Mouse (Mus musculus) right cerebral cortex, postnatal 10 days (tissue): ENCODE measurements around the gene Rabep2.
"Not testable (repeated sequence)": the region's sequence is repeated elsewhere in the genome, so short reads cannot be mapped to it uniquely, and the experiment has no call there.

Source experiments
- DNase-seq, 2 experiments: peaks; one replicate each; pipeline ENCODE4 v3.0.0; 2021; ENCODE audit warnings: low spot score in 2 of 2

Rabep2 gene

DNA sequence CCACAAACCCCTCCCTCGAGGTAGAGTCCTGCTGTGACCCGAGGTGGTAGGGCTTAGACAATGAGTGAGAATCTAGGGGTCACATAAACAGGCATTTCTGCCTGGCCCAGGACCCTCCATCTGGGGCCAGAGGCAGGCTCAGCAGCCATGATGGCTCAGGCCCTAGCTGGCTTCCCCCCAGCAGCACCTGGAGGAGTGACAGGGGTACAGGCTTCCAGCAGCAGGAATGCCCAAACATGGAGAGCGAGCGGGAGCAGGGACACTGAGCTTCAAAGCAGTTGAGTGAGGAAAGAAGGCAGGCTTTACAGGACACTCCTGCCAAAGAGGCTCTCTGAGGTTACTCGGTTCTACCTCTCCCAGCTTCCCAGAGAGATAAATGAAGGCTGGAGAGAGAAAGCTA lies 36.3 kb downstream of the Rabep2 start:
- no peak for DNase-seq

DNA sequence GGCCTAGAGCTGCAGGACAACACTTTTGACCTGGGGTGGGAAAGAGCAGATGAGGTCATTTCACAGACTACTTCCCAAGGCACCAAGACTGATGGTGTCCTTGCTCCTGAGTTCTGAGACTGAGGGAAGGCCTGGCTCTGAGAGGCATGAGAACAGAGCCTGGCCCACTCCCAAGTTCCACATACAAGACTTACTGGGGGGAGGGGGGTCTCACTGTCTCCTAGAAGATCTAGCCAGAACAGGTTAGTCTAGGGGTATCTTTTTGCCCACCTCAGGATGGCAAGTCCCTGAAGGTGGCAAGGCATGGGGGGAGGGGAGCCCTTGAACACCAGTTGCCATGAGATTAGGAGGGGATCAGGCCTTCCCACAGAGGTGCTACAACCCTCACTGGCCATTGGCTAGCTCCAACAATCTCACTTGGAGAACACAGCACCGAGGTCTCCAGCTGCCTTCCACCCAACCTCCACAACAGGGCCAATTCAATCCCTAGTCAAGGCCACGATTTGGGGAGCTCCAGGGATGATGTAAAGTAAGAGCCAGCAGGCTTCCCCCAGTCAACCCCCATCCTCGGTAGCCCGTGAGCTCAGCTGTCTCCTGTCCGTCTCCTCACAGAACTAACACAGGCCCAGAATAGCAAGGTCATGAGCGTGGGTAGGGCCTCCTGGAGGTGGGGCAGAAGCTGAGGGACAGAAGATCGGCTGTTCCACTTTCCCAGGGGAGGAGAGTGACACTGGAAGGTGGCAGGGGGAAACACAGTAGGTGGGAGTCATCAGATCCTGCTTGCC lies 36.9 kb downstream of the Rabep2 start:
- no peak for DNase-seq

DNA sequence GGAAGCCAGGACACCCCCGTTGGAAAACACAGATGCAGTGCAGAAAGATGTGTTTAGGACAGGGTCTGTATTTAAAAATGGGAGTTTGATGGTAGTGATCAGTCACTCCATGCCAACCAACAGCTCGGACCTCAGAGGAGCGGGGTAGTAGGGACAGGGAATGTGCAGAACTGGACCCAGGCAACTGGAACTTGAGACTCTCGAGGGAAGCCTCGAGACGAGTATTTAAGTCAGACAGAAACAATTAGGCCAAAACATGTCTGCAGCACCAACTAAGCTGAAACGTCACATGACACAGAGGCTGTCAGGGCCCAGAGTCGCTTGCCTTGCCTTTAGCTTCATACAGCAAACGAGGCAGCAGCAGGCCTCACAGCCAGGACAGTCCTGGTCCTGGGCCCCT lies 37.6 kb downstream of the Rabep2 start:
- no peak for DNase-seq

DNA sequence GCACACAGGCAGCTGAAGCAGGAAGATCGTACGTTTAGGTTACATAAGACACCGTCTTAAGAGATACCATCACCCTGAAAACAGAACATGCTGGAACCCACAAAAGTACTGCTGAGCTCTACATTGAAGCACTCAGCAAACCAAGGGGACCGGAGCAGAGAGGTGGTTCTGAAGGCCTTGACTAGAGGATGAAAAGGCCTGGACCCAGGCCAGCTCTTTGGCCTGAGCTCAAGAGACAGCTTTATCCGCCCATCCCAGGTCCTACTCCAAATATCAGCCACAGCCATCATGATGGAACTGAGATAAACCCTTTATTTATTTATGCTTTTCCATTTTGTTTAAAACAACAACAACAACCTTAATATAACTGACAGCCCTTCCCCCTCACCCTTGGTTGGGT lies 38.1 kb downstream of the Rabep2 start:
- no peak for DNase-seq

DNA sequence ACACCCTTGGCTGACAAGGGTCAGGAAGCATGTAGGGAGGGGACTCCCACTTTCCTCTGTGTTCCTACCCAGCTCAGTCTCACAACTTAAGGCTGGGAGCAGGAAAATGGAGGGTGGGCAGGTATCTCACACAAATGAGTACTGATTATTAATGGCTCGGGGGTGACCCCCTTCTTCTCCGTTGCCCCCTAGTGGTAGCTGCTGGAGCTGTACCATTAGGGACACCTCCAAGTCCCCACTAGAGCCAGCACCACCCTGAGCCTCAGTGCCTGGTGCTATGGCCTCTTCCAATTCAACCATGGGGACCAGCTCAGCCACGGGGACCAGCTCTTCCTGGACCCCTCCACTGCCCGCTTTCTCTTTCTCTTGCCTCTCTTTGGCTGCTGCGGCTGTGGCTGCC lies 38.7 kb downstream of the Rabep2 start:
- DNase-seq: no peak

DNA sequence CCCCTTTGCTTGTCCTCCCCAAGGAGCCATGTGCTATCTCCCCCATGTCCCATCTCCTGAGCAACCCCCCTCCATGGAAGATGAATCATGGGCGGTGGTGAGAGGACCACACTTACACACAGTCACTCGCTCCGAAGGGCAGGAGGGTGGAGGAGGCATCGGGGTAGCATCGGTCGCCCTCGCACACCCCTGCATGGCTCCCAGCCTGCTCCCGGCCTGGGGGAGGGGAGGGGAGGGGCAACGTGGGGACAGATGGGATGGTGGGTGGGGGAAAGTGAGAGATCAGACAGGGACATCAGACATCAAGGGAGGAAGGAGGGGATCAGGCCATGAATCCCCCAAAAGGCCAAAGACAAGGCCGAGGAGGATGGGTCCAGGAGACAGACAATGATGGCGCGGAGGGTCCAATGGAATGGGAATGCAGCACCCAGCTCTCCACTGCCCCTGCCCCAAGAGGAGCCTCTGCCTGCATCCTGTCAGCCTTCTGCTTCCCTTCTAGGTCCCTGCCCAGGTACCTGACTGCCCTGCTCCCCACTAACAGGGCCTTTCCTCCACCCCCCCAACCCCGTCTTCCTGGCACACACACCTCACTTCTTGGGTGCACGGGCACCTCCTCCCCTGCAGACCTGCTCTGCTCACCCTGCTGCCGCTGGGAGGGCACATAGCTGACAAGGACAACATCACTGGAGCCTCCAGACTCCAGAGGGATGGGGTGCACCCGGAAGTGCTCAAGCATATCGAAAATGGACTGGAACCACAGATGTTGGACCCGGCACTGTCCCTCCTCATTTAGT lies 39.5 kb downstream of the Rabep2 start:
- no peak for DNase-seq

DNA sequence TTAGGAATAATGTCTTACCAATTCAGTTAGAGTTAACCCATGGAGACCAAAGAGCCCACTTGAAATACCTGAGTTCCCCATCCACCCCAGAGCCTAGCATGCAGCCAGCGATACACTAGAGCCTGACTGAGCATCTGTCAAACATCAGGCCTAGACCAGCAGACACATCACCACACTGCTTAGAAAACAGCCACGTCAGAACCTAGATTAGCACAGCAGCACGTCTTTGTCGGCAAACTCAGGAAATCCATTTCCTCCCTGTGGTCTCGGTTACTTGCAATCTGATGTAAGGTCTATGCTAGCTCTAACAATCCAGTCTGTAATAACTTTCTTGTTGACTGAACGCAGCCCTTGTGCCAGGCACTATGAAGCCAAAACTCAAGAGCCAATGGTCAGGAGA lies 41.5 kb downstream of the Rabep2 start:
- DNase-seq: no peak

DNA sequence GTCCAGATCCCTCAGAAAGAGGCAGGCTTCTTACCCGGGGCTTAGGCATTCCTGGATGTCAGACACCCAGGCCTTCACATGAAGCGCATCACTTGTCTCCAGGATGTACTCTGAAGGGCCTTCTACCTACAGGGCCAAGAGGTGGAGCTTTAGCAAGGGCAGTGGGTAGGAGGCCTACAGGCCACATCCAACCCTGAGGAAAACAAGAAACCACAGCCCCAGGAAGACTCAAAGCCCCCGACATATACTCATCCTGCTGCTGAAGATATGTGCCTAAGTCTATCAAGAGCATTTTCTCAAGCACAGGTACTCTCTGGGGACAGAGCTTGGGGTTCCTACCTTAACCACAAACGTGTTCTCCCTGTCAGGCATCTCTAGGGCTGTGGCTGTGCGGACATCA lies 42.8 kb downstream of the Rabep2 start:
- DNase-seq: no peak

DNA sequence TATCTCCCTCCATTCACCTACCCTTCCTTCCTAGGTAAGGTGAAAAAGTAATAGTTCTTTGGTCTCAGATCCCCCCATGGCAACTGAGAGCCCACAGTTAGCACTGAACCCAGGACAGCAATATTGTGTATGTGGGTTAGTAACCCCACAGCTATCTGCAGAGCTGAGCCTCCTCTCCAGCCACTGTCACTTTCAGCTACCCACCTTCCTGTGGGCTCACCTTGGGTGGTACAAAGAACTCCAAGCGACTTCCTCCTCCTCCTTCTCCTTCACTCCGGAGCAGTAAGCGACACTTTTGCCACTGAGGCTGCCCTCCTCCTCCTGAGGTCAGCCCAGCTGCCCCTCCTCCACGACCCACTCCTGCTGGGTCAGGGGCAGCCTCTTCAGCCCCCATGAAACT lies 43.3 kb downstream of the Rabep2 start:
- no peak for DNase-seq

DNA sequence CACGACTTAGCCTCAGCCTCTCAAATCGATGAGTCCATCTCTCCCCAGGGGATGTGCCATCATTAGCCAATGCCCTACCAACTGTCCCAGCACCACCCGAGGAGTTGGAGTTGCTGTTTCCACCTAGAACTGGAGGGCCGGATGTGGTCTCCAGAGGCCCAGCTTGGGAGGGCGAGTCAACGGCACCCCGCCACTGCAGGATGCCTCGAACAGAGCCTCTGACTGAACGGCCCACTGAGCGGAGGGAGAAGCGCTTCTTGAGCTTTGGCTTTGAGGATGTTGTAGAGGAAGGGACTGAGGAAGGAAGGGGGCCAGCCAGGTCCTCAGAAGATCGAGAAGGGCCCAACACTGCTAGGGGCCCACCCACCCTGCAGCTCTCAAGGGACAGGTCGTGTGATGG lies 43.7 kb downstream of the Rabep2 start:
- DNase-seq: no peak

DNA sequence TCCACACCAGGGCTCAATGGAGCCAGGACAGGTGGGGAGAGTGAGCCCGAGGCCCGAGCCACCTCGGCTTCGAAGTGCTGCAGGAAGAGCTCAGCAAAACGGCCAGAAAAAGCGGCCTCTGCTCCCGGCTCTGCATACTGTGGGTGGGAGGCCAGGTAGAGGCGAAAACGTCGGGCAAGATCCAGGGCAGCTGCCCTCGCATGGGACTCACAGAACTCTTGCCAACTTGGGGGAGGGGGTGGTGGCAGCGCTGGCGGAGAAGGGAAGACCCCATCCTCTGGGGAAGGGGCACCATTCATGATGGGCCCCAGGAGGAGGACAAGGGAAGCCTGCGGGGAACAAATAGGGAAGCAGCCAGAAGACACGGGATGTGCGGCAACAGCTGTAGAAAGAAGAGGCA lies 44.2 kb downstream of the Rabep2 start:
- no peak for DNase-seq

DNA sequence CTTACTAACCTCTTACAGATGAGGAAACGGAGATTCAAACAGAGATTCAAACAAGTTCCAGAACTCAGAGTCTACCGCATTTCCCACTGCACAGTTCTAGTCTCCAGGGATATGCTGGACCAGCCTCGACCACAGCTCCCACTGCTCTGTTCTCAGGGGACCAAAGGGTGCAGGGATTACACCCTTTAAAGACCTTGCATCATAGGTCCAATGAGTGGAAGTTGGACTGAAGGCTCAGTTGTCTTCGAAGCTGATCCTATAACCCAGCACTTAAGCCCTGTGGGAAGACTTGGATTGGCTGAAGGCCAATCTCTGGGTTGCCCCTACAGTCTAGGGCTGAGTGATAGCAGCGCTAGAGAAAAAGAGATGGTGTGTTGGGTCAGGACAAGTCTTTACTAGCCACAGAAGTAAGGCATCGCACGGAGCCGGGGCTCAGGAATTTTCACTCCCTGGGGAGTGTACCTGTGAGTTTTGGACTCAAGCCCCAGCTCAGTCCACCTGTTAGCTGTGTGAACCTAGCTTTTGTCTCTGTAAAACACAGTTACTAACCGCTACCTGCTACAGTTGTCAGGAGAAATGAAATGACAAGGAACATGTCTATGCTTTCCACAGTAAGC lies 45.0 kb downstream of the Rabep2 start:
- no peak for DNase-seq

DNA sequence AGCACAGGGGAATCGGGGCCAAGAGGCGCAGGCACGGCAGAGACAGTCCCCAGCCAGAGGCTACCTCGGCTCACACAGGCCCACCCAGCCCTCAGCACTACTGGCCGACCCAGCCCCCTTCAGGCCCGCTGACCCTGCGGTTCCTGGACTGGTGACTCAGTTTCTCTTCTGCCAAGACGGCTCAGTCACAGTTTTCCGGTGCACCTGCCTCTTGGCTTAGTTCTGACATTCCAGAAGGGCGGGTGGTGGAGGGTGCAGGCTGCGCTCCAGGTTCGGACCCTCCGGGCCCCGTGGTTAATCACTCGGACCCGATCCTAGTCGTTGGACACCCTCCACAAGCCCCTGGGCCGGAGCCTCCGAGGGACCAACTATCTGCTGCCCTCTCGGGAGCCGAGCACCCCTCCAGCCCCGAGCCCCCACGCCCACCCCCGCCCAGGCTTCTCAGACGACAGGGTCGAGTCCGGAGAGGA lies 46.0 kb downstream of the Rabep2 start:
- DNase-seq: no peak

DNA sequence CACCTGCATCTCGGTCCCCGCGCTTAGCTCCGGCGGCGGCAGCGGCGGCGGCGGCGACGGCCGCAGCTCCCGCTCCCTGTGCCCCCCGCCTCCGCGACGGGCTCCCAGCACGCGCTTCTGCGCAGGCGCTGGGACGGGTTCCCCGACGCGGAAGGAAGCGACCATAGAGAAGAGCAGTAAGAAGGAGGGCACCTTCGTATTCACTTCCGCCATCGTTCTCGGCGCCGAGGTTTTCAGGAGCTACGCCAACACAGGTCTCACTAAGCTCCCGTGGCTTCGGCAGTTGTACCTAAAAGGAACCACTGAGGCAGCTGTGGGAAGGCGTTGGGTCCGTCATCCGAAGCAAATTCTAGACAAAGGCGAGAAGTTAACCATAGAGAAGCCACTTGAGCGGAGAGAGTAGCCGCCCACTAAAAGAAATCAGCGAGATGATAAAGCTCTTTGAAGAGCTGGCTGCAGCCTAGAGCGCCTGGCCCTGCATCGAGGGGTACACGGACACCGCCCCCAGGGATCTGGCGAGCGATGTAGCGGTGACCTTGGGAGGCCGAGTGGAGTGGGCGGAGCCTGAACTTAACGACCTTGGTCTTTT lies 46.5 kb downstream of the Rabep2 start, which contains the start of gene Sh2b1:
Gene Sh2b1 (minus strand): TSS at position 432 of the 589 bp plus-strand sequence.
- peak; percentile 94 to 95 for DNase-seq

DNA sequence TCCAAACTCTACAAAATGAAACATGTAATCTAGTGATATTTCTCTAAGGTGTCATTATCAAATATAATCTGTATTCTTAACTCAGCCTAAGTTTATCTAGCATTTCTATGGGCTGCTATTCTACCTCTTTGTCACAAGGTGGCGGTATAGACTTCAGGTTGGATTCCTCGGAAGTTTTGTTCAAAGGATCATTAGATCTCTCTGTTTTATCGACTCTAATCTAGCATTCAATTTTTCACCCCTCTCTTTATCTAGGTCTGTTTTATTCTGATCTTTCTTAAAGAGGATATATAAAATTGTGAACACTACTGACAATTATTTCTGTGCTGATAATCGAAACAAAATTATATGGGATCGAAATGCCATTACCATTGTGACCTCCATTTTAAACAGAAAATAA lies 53.1 kb downstream of the Rabep2 start:
- DNase-seq: no peak

DNA sequence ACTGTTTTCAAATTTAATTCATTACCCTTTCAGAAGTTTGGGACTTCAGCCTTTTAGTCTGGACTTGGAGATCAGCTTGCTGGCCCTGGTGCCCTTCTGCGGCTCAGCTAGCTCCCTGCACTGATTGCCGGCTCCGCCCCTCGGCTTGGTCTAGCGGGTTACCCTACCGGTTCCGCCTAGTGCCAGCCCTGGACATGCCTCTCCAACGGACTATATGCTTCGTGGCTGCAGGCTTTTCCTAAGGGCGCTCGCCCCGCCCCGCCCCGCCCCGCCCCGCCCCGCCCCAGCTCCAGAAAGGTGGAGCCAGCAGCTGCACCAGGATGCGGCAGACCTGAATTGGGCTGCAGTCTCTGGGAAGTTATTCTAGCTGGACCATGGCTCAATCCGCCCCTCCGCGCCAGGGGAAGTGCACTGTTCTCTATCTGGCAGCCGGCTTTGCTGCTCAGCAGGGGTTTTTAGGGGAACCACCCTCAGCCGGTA lies 53.9 kb downstream of the Rabep2 start:
- DNase-seq: peak in 1 of 2 experiments; percentile 79

DNA sequence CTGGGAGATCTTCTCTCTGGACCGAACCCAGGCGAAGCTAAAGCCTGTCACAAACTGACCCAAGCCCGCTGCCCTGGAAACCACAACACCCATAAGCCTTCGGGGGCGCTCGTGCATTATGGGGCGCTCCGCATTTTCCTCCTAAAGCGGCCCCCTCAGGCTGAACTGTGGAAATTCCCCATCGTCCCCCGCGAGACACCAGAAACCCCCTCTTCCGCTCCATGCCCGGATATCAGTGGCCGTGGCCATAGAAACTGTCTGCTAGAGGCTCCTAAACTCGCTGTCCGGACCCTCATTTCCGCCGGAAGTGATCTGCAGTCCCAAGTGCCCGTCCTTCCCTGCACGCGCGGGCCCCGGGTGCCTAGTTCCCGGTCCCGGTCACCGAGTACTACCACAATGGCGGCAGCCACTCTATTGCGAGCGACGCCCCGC lies 58.5 kb downstream of the Rabep2 start, which contains the start of gene Tufm:
Gene Tufm (plus strand): TSS at position 310 of the 432 bp plus-strand sequence.
- peak; percentile 98 to 99 for DNase-seq

DNA sequence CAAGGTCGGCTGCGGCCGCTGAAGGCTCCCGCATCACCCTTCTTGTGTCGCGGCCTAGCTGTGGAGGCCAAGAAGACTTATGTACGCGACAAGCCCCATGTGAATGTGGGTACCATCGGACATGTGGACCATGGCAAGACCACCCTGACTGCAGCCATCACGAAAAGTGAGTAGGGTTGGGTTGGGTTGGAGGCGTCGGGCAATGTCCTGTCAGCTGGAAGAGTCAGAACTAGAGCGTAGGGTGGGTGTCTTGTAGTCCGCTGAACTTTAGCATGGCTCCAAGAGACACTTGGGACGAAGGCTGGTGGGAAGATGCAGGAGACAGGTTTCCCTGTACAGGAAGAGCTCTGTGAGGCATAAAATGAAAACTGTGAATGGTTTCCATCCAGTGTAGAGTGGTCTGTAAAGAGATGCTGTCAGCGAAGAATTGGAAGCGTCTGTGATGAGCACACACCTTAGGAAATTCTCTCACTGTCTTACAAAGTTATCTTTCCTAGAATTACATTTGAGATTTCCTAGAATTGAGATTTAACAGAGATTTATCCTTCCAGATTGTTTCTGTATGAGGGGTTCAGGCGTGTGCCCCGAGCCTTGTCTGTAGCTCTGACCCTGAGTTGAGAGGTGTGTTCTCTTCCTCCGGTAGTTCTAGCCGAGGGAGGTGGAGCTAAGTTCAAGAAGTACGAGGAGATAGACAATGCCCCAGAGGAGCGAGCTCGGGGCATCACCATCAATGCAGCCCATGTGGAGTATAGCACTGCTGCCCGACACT lies 59.2 kb downstream of the Rabep2 start:
- not testable (repeated sequence) for DNase-seq

DNA sequence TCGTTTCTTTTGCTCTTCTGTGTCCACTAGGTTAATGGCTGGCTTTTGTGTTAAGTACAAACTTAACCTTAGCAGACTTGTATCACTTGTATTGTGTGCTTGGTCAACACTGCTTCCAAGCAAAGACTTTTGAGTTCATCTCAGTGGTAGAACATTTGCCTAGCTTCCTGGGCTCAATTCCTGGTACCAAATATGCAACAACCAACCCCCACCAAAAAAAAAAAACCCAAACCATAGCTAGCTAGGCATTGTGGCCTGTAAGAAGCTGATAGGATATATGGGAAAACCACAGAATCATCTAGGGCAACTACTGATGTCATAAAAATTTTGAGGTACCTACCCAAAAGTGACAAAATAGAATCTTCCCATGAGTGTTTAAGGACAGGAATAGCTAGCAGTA lies 62.4 kb downstream of the Rabep2 start:
- DNase-seq: no peak

DNA sequence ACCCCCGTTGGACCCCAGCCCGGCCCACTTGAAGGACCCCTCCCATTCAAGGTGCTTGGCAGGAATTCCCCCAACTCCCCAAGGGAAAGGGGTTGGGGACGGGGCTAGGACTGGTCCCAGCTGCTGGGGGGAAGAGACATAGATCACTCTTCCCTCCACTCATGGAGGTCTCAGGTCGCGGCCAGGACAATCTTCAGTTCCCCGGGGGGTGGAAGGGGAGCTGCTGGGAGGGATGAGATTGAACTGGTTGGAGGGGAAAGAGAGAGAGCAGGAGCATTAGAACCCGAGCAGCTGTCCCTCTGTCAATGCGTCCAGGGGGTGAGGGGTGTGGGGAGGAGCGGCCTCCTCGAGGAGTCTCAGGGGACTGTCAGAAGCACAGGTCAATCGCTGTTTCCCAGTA lies 63.4 kb downstream of the Rabep2 start:
- no peak for DNase-seq

DNA sequence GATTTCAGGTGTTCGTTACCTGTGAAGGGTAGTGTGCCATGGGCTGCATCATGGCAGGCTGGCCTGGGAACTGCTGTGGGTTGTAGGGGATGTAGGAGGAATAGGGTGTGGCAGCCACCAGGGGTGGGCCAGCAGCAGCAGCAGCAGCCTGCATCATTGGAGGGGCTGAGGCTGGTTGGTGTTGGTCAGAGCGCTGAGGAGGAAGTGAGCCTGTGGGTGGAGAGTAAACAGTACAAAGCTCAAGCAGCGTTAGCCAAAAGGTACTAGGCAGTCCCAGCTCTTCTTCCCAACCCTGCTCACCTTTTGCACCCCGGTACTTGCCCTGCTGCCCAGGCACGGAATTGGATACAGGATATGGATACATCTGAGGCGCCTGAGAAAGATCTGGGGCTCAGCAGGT lies 65.6 kb downstream of the Rabep2 start:
- DNase-seq: no peak
